Mouse (Mus musculus) urinary bladder, postnatal 25 days (tissue): Measurements from ENCODE around the gene Arhgap24.

Experiments used
- DNase-seq: peaks from one replicate; pipeline ENCODE4 v3.0.0; 2022; ENCODE audit warnings: low spot score

Gene Arhgap24

GRCm38 (mm10) chr5:102743436-102743835 is 262.2 kb downstream of the Arhgap24 start:
- no peak for DNase-seq

GRCm38 (mm10) chr5:102744051-102744450 is 262.9 kb downstream of the Arhgap24 start:
- no peak for DNase-seq

GRCm38 (mm10) chr5:102748146-102748545 is 267.0 kb downstream of the Arhgap24 start:
- no peak for DNase-seq

- DNase-seq, result no peak
Measured at GRCm38 (mm10) chr5:102749020-102749419, 267.8 kb downstream of the Arhgap24 start.

GRCm38 (mm10) chr5:102750674-102751073 is 269.5 kb downstream of the Arhgap24 start:
- no peak for DNase-seq

- DNase-seq, result no peak
Measured at GRCm38 (mm10) chr5:102751661-102752307, 270.6 kb downstream of the Arhgap24 start.

GRCm38 (mm10) chr5:102752308-102752663 is 271.1 kb downstream of the Arhgap24 start:
- no peak for DNase-seq

- DNase-seq, result no peak
Measured at GRCm38 (mm10) chr5:102757040-102757439, 275.8 kb downstream of the Arhgap24 start.

- no peak for DNase-seq
Measured at GRCm38 (mm10) chr5:102765694-102766093, 284.5 kb downstream of the Arhgap24 start.

- peak; percentile 19 for DNase-seq
Measured at GRCm38 (mm10) chr5:102766311-102767057, 285.3 kb downstream of the Arhgap24 start.

- no peak for DNase-seq
Measured at GRCm38 (mm10) chr5:102767058-102767444, 285.9 kb downstream of the Arhgap24 start.

- DNase-seq, result no peak
Measured at GRCm38 (mm10) chr5:102767822-102768221, 286.6 kb downstream of the Arhgap24 start.

- no peak for DNase-seq
Measured at GRCm38 (mm10) chr5:102768385-102769080, 287.3 kb downstream of the Arhgap24 start.

- DNase-seq, result no peak
Measured at GRCm38 (mm10) chr5:102770611-102771010, 289.4 kb downstream of the Arhgap24 start.

GRCm38 (mm10) chr5:102774500-102774899 is 293.3 kb downstream of the Arhgap24 start:
- DNase-seq, result no peak

- no peak for DNase-seq
Measured at GRCm38 (mm10) chr5:102777255-102777654, 296.1 kb downstream of the Arhgap24 start.

GRCm38 (mm10) chr5:102777852-102778251 is 296.7 kb downstream of the Arhgap24 start:
- no peak for DNase-seq

- DNase-seq, result no peak
Measured at GRCm38 (mm10) chr5:102778253-102778652, 297.1 kb downstream of the Arhgap24 start.

GRCm38 (mm10) chr5:102783585-102783984 is 302.4 kb downstream of the Arhgap24 start:
- DNase-seq, result no peak

- no peak for DNase-seq
Measured at GRCm38 (mm10) chr5:102786123-102786522, 304.9 kb downstream of the Arhgap24 start.

- no peak for DNase-seq
Measured at GRCm38 (mm10) chr5:102788437-102788836, 307.2 kb downstream of the Arhgap24 start.

GRCm38 (mm10) chr5:102791273-102791672 is 310.1 kb downstream of the Arhgap24 start:
- DNase-seq, result no peak

GRCm38 (mm10) chr5:102793536-102793935 is 312.3 kb downstream of the Arhgap24 start:
- peak; percentile 14 for DNase-seq
